Mouse (Mus musculus) heart, adult 2 months (tissue): ENCODE measurements around the gene Kcnmb1. TPM values are rescaled to one million over a fixed set of nuclear protein-coding genes. Genes with fewer than 3 reads are reported as not detected.

ENCODE experiments used
- DNase-seq, 2 experiments: peaks; one replicate each; pipeline ENCODE4 v3.0.0; 2021
- H3K27ac ChIP-seq: fragments of 200-600 bp; 2 replicates; pipeline ENCODE4 v1.8.1; 2022
- H3K27me3 ChIP-seq: fragments of 200-500 bp; 2 replicates; pipeline ENCODE4 v1.6.1; 2012; ENCODE audit warnings: mild to moderate bottlenecking, low read length, inconsistent platforms, mixed read lengths; ENCODE audit not compliant: control insufficient read depth, insufficient read depth
- H3K36me3 ChIP-seq: fragments of 200-500 bp; 2 replicates; pipeline ENCODE4 v1.6.1; 2012; ENCODE audit warnings: low read length, inconsistent platforms; ENCODE audit not compliant: control insufficient read depth, insufficient read depth
- H3K4me1 ChIP-seq: fragments of 200-500 bp; 2 replicates; pipeline ENCODE4 v1.6.1; 2011; ENCODE audit warnings: low read length; ENCODE audit not compliant: control insufficient read depth, insufficient read depth
- H3K4me3 ChIP-seq: fragments of 200-600 bp; 2 replicates; pipeline ENCODE4 v1.8.1; 2022
- H3K79me2 ChIP-seq: fragments of 200-500 bp; replicated peaks from 2 replicates; pipeline ENCODE4 v1.6.1; 2012; ENCODE audit warnings: mild to moderate bottlenecking, inconsistent platforms, low read length, moderate library complexity, mixed read lengths; ENCODE audit not compliant: control insufficient read depth, insufficient read depth
- H3K9ac ChIP-seq: fragments of 200-500 bp; 2 replicates; pipeline ENCODE4 v1.6.1; 2012; ENCODE audit warnings: low read depth, mild to moderate bottlenecking, control low read depth, inconsistent platforms, low read length, mixed read lengths
- CTCF ChIP-seq: fragments of 200-600 bp; IDR thresholded peaks from 2 replicates; pipeline ENCODE4 v1.8.1; 2022; ENCODE audit warnings: antibody characterized with exemption, mild to moderate bottlenecking, moderate library complexity
- EP300 ChIP-seq: fragments of 200-500 bp; IDR thresholded peaks from 2 replicates; pipeline ENCODE4 v1.6.1; 2011; ENCODE audit warnings: low read depth, low read length, control low read depth; ENCODE audit not compliant: insufficient read depth
- POLR2A ChIP-seq: fragments of 200-500 bp; IDR thresholded peaks from 2 replicates; pipeline ENCODE4 v1.6.1; 2011; ENCODE audit warnings: mild to moderate bottlenecking, low read depth, low read length, control low read depth; ENCODE audit not compliant: insufficient read depth
- WGBS: fragments of 180-500 bp; shearing (Covaris S2); methylation state at CpG from one replicate; pipeline ENCODE4 v1.1.7; 2018; 5-methylcytosine and 5-hydroxymethylcytosine counted together
- intact Hi-C: fragments of 180-260 bp; cut with DNase I; formaldehyde crosslinking; loops from one replicate; pipeline ENCODE4 v1.15.1; 2025
- polyA plus RNA-seq: library from polyadenylated mRNA; depleted of rRNA; stranded (reverse); fragments of >200 nt; gene quantifications from 2 replicates; pipeline ENCODE4 v1.2.3, GENCODE M21; 2012
- total RNA-seq, 2 experiments: library from RNA; stranded (reverse); gene quantifications; 2 replicates each; pipeline ENCODE4 v1.2.3; 2021

Kcnmb1 gene
- total and polyA plus RNA-seq, 3 experiments, result 1.0 to 2.1 (median 1.1) TPM

DNA sequence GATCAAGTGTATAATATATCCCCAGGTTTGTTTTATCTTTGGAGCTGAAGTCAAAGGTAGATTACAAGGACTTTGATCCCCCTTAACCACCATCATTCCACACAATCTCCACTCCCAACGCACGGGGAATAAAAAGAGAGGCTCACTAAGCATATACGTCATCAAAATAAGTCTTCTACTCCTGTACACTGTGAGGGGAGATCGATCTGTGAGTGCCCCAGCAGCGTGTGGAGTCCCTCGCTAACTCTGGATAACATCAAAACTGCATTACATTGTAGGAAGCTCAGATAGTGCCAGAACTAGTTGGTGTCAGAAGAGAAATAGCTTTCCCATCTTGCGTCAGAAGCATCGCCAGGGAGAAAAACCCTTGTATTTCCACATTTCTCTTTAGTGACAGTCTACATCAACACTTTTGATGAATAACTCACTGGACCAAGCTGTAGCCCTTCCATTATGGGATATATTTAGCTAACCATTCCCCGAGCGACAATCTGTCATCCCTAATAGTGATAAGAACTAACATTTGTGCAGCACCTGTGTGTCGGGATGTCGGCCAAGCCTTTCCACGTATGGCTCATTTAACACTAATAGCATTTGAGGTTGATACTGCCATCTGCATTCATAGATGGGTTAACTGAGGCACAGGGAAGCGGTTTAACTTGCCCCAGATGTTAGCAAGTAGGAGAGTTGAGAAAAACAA lies 11.7 kb downstream of the Kcnmb1 start:
- DNase-seq, result no peak
- intact Hi-C loops, result no loop called here
- Histone ChIP-seq H3K27ac (no peak overlapping the region), H3K9ac (no peak overlapping the region), H3K4me1 (no peaks in the 10 kb centered on the region), H3K36me3 (no peaks in the 10 kb centered on the region), H3K27me3 (no peaks in the 10 kb centered on the region), H3K79me2 (no peaks in the 10 kb centered on the region), H3K4me3 (no peak overlapping the region)
- WGBS, result 65% methylated on average over 14 of the region's 14 CpGs
- TF ChIP-seq POLR2A, result no peak
- TF ChIP-seq EP300, result no peak
- no peak for TF ChIP-seq CTCF

DNA sequence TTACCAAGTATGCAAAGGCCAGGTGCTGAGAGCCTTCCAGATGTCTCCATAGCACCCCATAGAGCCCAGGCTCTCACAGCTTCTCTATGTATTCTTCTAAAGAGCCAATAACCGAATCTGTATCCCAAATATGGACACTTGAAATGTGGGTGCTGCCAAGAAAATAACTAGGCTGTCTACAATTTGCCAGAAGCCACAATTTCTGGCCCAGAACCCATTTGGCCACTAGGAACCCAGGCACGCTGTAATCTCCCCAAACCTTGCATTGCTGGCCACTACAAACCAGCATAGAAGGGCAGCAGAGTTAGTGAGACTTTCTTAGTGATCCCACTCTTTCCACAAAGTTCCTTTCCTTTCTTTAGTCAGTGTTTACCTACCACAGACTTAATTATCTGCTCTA lies 12.3 kb downstream of the Kcnmb1 start:
- H3K4me3 ChIP-seq, result no peak overlapping the region
- no peak overlapping the region for H3K27ac ChIP-seq
- H3K79me2 ChIP-seq, result no peaks in the 10 kb centered on the region
- H3K27me3 ChIP-seq, result no peaks in the 10 kb centered on the region
- no peak for TF ChIP-seq POLR2A
- no peak for TF ChIP-seq CTCF
- TF ChIP-seq EP300, result no peak
- no peak for DNase-seq
- 68% methylated on average over 2 of the region's 2 CpGs for WGBS
- H3K4me1 ChIP-seq, result no peaks in the 10 kb centered on the region
- H3K9ac ChIP-seq, result no peak overlapping the region
- intact Hi-C loops, result no loop called here
- no peaks in the 10 kb centered on the region for H3K36me3 ChIP-seq

DNA sequence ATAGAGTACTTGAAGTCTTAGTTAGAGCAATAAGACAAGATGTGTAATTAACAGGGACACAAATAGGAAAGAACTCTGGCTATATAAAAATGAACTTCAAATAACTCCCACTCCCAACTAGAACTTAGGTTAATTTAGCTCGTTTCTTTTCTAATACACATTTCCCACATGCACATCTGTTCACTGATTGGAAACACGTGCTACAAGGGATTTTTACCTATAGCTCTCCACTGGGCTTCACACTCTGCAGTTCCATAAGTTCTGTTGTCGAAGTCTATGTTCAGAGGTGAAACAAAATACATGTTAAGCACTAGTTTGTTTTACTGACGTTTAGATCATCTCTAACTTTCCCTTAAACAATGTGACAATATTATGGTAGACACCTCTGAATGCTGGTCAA lies 17.3 kb downstream of the Kcnmb1 start:
- Histone ChIP-seq H3K4me3 (no peak overlapping the region), H3K9ac (no peak overlapping the region), H3K4me1 (no peaks in the 10 kb centered on the region), H3K27ac (no peak overlapping the region), H3K36me3 (no peaks in the 10 kb centered on the region), H3K79me2 (no peaks in the 10 kb centered on the region), H3K27me3 (no peaks in the 10 kb centered on the region)
- intact Hi-C loops, result no loop called here
- DNase-seq, result no peak
- WGBS, result 71% methylated on average over 4 of the region's 4 CpGs
- no peak for TF ChIP-seq EP300

DNA sequence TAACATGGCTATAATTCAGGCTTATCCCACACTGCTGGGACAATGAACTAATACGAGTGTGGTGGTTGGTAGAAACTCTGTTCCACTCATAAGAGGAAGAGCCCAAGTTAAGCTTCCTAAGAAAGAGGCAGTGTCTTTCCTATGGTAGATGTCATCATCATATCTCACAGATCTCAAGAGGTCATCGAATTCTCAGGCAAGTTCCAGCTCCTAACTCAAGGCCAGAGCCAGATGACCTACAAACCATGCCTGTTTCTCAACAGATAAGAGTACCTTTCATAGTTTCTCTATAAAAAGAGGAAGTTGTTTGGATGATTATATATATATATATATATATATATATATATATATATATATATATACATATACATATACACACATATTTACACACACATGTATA lies 23.7 kb downstream of the Kcnmb1 start:
- no peak overlapping the region for H3K4me3 ChIP-seq
- H3K27me3 ChIP-seq, result no peaks in the 10 kb centered on the region
- no peak for DNase-seq
- no peak overlapping the region for H3K27ac ChIP-seq
- H3K4me1 ChIP-seq, result no peaks in the 10 kb centered on the region
- TF ChIP-seq CTCF (no peak), EP300 (no peak), POLR2A (no peak)
- H3K79me2 ChIP-seq, result no peaks in the 10 kb centered on the region
- H3K36me3 ChIP-seq, result no peaks in the 10 kb centered on the region
- no peak overlapping the region for H3K9ac ChIP-seq
- intact Hi-C loops, result no loop called here
- 75% methylated on average over 2 of the region's 2 CpGs for WGBS

DNA sequence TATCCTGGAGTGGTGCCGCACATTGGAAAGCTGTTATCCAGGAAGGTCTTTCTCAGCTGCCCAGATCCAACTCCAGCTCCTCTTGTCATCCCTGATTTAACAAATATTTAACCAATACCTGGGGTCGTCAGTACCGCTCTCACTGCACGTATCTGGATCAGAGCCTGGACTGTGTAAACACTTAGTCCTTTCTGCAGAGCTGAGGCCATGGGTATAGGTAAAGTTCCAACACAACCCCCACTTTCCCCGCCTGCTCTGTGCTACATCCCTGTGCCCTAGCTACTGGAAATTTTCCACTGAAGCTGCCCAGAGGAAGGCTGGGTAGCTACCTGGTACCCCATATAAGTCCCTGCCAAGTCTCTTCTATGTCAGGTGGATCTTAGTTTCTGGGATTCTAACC lies 27.2 kb downstream of the Kcnmb1 start:
- H3K27me3 ChIP-seq, result no peaks in the 10 kb centered on the region; the same call in none of the 2 replicates
- no peak for TF ChIP-seq CTCF
- no peak for TF ChIP-seq POLR2A
- no peak for TF ChIP-seq EP300
- WGBS, result 82% methylated on average over 5 of the region's 5 CpGs
- H3K9ac ChIP-seq, result no peak overlapping the region
- intact Hi-C loops, result no loop called here
- no peaks in the 10 kb centered on the region for H3K79me2 ChIP-seq
- DNase-seq, result no peak
- H3K4me1 ChIP-seq, result no peaks in the 10 kb centered on the region
- H3K27ac ChIP-seq, result no peak overlapping the region
- no peak overlapping the region for H3K4me3 ChIP-seq
- no peaks in the 10 kb centered on the region for H3K36me3 ChIP-seq

DNA sequence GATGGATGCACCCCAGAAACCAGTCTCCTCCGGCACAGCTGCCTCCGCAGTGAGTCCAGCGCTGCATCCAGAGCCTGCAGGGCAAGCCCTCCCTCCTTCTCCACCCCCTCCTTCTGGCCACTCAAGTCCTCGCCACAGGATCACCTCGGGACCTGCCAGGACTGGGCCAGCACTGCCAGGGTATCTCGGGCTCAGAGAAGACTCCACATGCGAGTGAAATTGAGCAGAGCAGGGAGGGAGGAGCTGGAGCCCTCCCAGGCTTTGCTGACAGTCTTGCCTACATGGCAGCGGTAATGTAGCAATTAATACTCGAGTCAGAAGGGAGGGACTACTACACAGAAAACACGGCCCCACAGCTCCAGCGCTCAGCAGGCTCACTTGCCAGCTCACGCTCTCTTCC lies 30.1 kb downstream of the Kcnmb1 start, which contains the start of gene Kcnip1:
Gene Kcnip1, minus strand, starts transcription at position 215 of the 400 bp plus-strand sequence.
- no peaks in the 10 kb centered on the region; the same call in none of the 2 replicates for H3K27me3 ChIP-seq
- no peak within 1 kb of the TSS for H3K4me3 ChIP-seq
- no peaks in the 10 kb centered on the region for H3K36me3 ChIP-seq
- H3K4me1 ChIP-seq, result no peaks in the 10 kb centered on the region
- DNase-seq, result peak in 1 of 2 experiments; percentile 13
- WGBS, result 31% methylated on average over 12 of the region's 12 CpGs
- TF ChIP-seq POLR2A (no peak), EP300 (no peak), CTCF (no peak)
- no peaks in the 10 kb centered on the region for H3K79me2 ChIP-seq
- no peak within 1 kb of the TSS for H3K9ac ChIP-seq
- no peak within 1 kb of the TSS for H3K27ac ChIP-seq
- intact Hi-C loops, result no loop called here
